Mouse (Mus musculus) intestine, postnatal 0 days (tissue): ENCODE measurements around the gene Ehd4. TPM values are rescaled to one million over a fixed set of nuclear protein-coding genes. Genes with fewer than 3 reads are reported as not detected.

Experiments used
- ATAC-seq: fragments of 200-750 bp; cut with Nextera tagmentation; 2 replicates; pipeline ENCODE4 v1.8.0; 2017; ENCODE audit warnings: mild to moderate bottlenecking, moderate TSS enrichment, moderate library complexity
- H3K27ac ChIP-seq: fragments of 300-500 bp; sonication (generic); 2 replicates; pipeline ENCODE4 v1.5.1; 2014; ENCODE audit warnings: mild to moderate bottlenecking, low read depth, low read length, moderate library complexity
- H3K27me3 ChIP-seq: fragments of 300-500 bp; sonication (generic); replicated peaks from 2 replicates; pipeline ENCODE4 v1.6.1; 2014; ENCODE audit warnings: low read length, mixed read lengths; ENCODE audit not compliant: control insufficient read depth, insufficient read depth
- H3K36me3 ChIP-seq: fragments of 300-500 bp; sonication (generic); 2 replicates; pipeline ENCODE4 v1.6.1; 2014; ENCODE audit warnings: mild to moderate bottlenecking, moderate library complexity; ENCODE audit not compliant: control insufficient read depth, insufficient read depth
- H3K4me1 ChIP-seq: fragments of 300-500 bp; sonication (generic); replicated peaks from 2 replicates; pipeline ENCODE4 v1.6.1; 2014; ENCODE audit warnings: antibody characterized with exemption, low read length, mixed read lengths; ENCODE audit not compliant: control insufficient read depth, insufficient read depth
- H3K4me2 ChIP-seq: fragments of 300-500 bp; sonication (generic); replicated peaks from 2 replicates; pipeline ENCODE4 v1.6.1; 2014; ENCODE audit warnings: low read depth, mild to moderate bottlenecking, moderate library complexity
- H3K4me3 ChIP-seq: fragments of 300-500 bp; sonication (generic); 2 replicates; pipeline ENCODE4 v1.5.1; 2014; ENCODE audit warnings: low read depth, low read length
- H3K9ac ChIP-seq: fragments of 300-500 bp; sonication (generic); 2 replicates; pipeline ENCODE4 v1.6.1; 2014; ENCODE audit warnings: mild to moderate bottlenecking, low read depth, low read length
- H3K9me3 ChIP-seq: fragments of 300-500 bp; sonication (generic); 2 replicates; pipeline ENCODE4 v1.6.1; 2016; ENCODE audit warnings: mixed run types; ENCODE audit not compliant: control insufficient read depth
- CTCF ChIP-seq: sonication (generic); IDR thresholded peaks from 2 replicates; pipeline ENCODE4 v1.5.1; 2016; ENCODE audit warnings: low read depth, mild to moderate bottlenecking, control low read depth, antibody characterized with exemption, moderate library complexity
- WGBS: fragments of 180-500 bp; shearing (Covaris S2); extraction: QIAGEN DNeasy Blood & Tissue Kit; methylation state at CpG from one replicate; pipeline ENCODE4 v1.1.7; 2014; 5-methylcytosine and 5-hydroxymethylcytosine counted together
- polyA plus RNA-seq: library from polyadenylated mRNA; unstranded; fragments of >200 nt; fragmentation: Nextera tagmentation; extraction: Ambion mirVana; gene quantifications from 2 replicates; pipeline ENCODE4 v1.2.1, GENCODE M21; 2015

Ehd4 gene
- polyA plus RNA-seq, 1 experiment from 2014 or later, result 70.0 TPM

DNA sequence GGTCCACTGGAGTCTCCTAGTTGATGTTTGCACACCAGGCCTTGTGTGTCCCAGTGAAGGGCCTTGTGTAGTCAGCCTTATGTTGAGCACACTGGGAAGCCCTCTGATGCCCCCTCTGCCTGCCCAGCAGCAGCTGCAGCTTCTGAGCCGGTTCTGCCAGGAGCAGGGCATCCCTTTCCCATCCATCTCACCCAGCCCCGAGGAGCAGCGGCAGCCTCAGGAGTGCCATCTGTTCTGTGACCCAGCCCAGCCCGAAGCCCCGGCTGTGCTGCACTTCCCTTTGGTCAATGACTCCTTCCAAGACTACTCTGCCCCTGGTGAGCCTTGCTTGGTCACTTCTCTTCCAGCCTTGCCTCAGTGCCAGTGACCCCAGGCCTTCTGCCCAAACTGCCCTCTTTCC is 113.4 kb downstream of the Ehd4 start:
- Histone ChIP-seq H3K27me3 (no peaks in the 10 kb centered on the region), H3K4me2 (no peak overlapping the region), H3K9me3 (no peaks in the 10 kb centered on the region), H3K36me3 (peaks cover 41% of the 10 kb centered on the region), H3K27ac (no peak overlapping the region), H3K4me1 (no peaks in the 10 kb centered on the region), H3K9ac (no peak overlapping the region), H3K4me3 (no peak overlapping the region)
- no peak for TF ChIP-seq CTCF
- ATAC-seq, result no peak
- 86% methylated on average over 5 of the region's 5 CpGs for WGBS

Other genes starting within 250 kb of the Ehd4 start
- gene Mapkbp1, start 181.9 kb downstream of the Ehd4 start, polyA plus RNA-seq, result 1.5 and 1.6 TPM in 2 replicates
- gene Jmjd7, start 127.1 kb downstream of the Ehd4 start, polyA plus RNA-seq, result 8.9 and 9.1 TPM in 2 replicates
- 1.3 TPM in 2 replicates for gene Gm28042, start 127.1 kb downstream of the Ehd4 start, polyA plus RNA-seq
- gene Pla2g4b, start 121.2 kb downstream of the Ehd4 start, polyA plus RNA-seq, result 0.81 and 0.99 TPM in 2 replicates
- 0.08 and 0.14 TPM in 2 replicates for gene Pla2g4e, start 90.7 kb upstream of the Ehd4 start, polyA plus RNA-seq
- gene Pla2g4d, start 134.6 kb upstream of the Ehd4 start, polyA plus RNA-seq, result 0.17 and 0.20 TPM in 2 replicates
- gene Pla2g4f, start 159.6 kb upstream of the Ehd4 start, polyA plus RNA-seq, result 1.8 and 2.8 TPM in 2 replicates
- gene Vps39, start 198.5 kb upstream of the Ehd4 start, polyA plus RNA-seq, result 12.8 and 14.0 TPM in 2 replicates
- 9.0 and 11.1 TPM in 2 replicates for gene Ganc, start 249.3 kb upstream of the Ehd4 start, polyA plus RNA-seq
- gene Tmem87a, start 249.5 kb upstream of the Ehd4 start, polyA plus RNA-seq, result 8.0 and 8.8 TPM in 2 replicates